Mouse (Mus musculus): ENCODE results near the gene Adam8.

The Adam8 gene

DNA sequence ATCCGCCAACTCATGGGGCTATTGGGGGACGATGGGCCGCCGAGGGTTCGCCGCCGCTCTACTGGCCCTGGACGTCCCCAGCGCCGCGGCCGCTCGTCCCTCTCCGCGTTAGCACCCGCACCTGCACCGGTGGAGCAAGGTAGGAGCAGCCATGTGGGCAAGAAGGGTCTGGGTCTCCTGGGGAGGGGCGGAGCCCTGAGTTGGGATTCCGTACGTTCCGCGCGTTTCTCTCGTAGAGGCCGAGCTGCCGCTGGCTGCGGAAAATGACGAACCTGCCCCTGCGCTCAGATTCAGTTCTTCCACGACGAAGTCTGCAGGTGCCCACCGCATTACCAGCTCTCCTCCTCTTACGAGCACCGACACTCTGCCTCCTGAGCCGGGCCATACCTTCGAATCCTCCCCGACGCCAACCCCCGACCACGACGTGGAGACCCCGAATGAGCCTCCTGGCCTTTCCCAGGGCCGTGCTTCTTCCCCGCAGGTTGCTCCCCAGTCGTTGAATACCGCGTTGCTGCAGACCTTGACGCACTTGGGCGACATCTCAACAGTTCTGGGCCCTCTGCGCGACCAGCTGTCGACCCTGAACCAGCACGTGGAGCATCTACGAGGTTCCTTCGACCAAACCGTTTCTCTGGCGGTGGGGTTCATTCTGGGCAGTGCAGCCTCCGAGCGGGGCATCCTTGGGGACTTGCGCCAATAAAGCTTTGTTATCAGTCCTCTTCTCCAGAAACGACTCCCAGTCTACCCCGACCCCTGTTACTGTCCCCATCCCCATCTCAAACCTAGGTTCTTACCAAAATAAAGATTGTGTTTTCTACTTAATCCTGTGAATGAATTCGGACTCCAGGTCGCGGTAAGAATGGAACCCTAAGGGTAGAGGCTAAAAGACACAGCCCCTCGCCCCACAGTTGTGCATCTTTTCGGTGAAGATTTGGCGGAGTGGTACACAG lies 47.8 kb downstream of the Adam8 start:
- no peak for DNase-seq

DNA sequence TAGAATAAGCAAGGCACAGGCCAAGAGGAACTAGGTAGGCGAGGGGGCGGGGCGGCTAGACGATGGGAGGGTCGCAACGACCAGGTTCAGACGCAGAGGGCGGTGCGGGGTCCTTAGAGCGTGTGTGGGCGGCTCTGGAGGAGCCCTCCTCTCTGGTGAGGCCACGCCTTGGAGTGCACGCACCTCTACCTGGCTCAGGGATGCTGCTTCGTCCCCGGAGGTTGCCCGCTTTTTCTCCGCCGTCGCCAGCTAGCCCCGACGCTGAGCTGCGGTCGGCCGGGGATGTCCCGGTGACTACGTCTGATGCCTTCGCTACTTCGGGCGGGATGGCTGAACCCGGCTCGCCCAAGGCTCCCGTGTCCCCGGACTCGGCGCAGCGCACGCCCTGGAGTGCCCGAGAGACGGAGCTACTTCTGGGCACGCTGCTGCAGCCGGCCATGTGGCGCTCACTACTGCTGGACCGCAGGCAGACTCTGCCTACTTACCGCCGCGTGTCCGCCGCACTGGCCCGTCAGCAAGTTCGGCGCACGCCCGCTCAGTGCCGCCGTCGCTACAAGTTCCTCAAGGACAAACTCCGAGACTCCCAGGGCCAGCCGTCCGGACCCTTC lies 48.6 kb downstream of the Adam8 start, which contains the start of gene Utf1:
Utf1 (plus strand) TSS at position 116 of the 608 bp plus-strand sequence.
- peak; percentile 15 for DNase-seq

DNA sequence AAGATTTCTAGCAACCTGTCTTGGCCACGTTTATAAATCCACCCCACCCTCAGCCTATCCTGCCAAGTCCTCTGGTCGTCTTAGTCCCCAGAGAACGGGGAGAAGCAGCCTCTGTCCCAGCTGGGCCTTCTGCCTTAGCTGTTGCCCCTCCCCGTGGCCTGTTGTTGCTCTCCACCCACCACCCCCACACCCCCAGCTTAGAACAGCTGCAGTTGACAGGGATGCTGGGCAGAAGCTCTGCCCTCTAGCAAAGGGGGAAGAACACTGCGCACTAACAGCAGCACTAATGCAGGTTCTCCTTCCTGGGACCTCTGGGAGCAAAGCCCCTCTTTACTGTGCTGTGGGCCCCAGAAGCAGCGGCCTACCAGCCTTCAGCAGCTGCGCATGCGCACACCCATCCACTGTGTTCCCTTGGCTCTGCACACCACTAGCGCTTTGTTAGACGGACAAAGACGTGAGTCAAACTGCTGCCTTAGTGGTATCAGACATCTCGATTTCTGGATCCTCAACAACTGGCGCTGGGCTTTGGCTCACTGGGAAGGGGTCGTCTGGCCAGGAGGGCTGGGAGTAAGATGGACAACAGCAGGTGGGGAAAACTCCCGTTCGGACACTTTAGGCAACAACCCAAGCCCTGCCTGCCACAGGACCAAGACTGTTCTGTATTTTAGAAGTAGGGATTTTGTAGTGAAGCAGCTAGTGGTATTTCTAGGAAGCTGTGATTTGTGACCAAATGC lies 51.7 kb downstream of the Adam8 start:
- no peak for DNase-seq

DNA sequence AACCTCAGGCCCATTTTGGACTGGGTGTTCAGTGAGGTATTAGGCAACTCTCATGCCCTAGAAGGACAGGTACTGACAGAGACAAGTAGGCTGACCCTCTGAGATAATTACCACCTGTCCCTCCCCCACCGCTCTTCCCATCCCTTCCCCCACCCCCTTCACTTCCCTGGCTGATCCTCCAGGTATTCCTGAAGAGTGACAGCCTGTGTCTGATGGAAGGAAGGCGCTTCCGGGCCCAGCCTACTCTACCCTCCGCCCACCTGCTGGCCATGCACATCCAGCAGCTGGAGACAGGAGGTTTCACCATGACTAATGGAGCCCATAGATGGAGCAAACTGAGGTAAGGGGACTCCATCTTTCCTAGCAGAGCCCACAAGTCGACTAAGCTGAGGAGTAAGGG lies 54.6 kb downstream of the Adam8 start:
- no peak for DNase-seq

DNA sequence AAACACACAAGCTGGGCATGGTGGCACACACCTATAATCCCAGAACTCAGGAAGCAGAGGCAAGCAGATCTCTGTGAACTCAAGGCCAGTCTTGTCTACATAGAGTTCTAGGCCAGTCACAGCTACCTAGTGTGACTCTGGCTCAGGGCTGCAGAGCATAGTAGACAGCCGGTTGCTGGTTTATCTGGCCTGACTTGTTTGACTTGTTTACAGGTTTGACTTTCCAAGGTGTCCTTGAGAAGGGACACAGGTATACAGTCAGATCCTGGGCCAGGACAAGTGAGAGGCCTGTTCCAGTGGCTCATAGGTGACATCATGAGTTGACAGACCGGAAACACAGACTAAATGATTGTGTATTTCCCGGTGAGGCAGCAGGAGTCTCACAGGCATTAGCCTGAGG lies 55.2 kb downstream of the Adam8 start:
- DNase-seq, result no peak

DNA sequence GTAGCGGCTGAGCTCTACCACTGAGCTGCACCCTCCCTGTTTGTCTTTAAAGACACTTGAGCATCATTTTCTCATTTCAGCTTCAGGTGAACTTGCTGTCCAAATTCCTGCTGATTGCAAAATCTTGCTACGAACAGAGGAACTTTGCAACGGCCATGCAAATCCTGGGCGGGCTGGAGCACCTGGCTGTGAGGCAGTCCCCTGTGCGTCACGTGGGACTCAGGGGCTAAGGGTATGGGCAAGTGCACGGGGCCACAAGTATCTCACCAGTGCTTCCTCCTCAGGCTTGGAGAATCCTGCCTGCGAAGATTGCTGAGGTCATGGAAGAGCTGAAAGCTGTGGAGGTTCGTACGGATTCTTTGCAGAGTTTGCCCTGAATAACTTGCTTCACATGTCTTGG lies 55.7 kb downstream of the Adam8 start:
- DNase-seq, result no peak

DNA sequence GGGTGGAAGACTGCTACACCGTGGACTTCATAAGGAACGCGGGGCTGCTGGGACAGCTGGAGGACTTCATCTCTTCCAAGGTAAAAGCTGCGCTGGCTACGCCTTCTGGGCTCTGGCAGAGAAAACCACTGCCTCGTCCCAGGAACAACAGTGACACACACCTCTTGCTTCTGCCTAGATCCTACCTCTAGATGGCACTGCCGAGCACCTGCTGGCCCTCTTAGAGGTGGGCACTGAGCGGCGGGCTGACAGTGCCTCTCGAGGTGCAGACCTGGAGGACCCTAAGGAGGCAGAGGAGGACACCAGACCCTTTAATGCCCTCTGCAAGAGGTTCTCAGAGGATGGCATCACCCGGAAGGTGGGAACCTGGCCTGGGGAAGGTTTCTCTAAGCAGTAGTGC lies 61.6 kb downstream of the Adam8 start:
- DNase-seq, result peak; percentile 33
